Mouse (Mus musculus) kidney, adult 9 months (tissue): ENCODE data around the gene Cggbp1.
"Not testable (repeated sequence)": the region's sequence is repeated elsewhere in the genome, so short reads cannot be mapped to it uniquely, and the experiment has no call there.

Experiments
- DNase-seq: peaks from one replicate; pipeline ENCODE4 v3.0.0; 2022

Cggbp1 gene

DNA sequence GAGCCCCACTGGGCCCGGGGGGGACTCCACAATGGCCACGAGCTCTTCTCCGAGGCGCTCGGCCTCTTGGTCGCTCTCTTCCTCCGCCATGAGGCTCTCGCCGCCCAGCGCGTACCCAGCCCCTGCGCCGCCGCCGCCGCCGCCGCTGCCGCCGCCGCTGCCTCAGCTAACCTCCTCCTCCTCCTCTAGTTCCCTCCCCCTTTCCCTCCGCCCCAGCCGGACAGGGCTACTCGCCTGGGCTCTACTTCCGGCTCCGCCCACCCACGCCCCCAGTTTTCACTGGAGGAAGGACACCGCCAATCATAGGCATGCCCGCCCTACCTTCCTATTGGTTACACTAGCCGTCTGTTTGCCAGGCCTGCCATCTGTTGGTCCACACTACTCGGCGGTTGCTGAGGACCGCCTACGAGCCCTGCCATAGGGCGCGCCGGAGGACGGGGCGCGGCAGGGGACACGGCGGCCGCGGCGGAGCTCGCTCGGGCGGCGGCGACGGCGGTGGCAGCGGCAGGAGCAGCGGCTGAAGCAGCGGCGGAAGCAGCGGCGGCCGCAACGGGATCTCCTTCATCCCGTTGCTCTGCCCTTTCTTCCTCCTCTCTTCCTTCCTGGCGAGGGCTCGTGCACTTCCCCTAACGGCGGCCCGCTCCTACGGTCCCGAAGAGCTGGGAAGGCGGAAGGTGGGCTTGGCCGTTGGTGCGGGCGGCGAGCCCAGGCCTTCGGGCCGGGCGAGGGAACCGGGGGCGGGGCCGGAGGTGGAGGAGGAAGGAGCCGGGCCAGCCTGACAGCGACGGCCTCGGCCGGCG lies at the start of gene Cggbp1, which contains the start of gene Zfp654:
Cggbp1 (plus strand) TSS at position 434 of the 800 bp plus-strand sequence.
Zfp654 (minus strand) TSS at position 90 of the 800 bp plus-strand sequence.
- peak; percentile 100 for DNase-seq

DNA sequence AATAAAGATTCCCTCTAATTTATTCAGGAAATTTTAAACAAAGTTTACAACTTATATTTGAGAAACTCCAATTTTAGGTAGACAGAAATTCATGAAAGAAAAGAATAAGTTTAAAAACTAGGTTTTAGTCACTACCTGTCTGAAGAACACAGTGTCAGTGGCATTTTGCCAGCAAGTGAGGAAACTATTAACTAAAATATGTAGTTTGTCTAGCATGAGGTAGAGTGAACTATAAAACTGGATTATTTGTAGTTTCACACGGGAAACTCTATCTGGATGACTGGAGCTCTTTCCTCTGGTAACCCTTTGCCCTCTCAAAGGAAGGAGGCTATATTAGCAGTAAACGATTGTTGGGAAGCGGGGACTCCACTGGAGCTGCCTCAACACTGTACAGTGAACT lies 48.8 kb upstream of the Cggbp1 start:
- peak; percentile 58 for DNase-seq

DNA sequence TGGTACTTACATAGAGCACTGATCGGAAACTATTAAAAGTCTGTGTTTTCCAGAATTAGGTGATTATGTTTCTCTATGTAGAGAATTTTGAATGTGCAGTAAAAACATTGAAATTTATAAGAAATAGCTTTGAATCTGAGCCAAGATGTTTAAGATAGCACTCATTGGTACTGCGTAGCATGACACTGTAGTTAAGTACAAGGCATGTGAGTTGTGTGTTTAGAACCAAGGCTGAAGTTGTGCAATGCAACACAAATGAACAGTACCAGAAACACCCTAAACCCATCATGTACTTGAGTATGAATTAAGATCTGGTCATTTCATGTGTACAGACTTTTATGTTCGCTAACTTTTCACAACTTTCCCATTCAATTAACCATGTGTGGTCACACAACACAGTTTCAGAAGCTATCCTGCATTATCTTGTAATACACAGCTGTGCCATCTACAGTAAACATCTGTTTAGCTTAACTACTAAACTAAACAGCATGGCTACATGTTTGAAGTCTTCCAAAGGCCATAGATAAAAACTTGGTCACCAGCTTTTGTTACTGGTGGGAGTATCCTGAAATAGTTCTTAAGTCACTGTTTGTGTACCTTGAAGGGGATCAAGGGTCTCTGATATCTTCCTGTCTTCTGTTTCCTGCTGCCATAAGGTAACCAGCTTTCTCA lies 34.6 kb upstream of the Cggbp1 start:
- DNase-seq, result no peak

DNA sequence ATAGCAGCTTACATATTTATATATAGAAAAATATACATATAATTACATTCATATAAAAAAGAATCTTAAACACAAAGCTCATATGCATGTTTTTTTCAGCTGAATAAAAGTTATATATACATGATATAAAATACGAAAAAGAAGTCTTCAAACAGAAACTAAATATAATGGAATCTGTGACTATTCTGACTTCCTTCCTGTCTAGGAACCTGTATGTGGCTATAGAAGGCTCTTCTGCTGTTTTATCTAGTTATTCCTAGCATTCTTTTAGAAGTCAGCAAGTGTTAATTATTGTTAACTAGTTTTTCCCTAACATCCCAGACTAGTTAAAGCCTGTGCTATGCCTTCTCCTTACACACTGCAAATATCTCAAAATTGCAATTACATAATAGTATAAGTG lies 27.9 kb upstream of the Cggbp1 start:
- no peak for DNase-seq

DNA sequence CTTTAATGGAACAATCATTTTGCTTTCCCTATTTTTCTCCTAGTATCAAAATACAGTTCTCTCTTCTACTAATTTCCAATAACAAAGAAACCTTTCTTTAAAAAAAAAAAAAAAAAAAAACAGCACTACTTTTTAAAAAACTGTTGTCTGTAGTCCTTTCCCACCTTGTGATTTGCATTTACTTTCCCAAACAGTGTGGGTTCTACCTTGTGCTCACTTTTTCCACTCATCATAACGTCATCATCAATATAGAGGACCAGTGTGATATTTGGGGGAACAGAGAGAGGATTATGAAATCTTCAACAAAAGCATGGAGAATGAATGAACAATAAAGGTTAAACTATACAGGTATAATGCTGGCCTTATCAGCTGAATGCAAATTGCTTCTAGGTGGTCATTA lies 27.3 kb upstream of the Cggbp1 start:
- DNase-seq, result no peak

DNA sequence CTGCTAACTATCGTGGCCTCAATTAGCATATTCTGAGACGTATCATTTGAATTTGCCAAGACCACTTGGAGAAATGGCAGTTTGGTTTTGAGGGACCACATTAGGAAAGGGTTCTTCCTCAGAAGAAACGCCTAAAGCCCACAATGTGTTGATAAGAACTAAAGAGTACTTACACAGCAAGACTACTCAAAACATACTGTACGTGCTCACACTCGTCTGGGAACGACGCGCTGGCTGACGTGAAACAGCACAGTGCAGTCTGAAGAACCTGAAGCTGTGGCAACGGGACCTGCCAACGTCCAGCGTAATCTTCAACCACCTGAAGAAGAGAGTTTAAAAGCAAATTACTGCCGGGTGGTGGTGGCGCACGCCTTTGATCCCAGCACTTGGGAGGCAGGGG lies 21.5 kb upstream of the Cggbp1 start:
- DNase-seq, result no peak

DNA sequence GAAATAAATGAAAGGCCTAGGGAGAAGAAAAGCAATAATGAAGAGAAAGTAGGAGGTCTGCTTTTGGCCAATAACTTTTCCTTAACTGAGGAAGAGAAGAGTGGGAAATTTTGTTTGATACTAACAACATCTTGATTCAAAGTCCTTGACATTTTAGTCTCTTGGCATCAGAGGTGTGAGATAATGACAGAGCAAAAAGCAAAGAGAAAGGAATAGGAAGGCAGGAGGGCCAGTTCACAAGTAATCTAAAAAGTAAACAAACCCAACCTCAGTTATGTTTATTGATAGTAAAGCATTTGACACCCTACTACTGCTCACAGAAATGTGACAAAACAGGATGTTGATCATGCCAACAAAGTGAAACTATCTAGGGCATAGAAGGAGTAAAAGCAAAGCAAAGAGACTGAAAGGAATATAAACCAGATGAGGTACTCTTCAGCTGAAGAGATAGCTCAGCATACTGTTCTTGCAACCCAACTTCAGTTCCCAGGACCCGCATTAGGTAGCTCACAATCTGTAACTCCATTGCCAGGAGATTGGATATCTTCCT lies 15.7 kb upstream of the Cggbp1 start:
- no peak for DNase-seq

DNA sequence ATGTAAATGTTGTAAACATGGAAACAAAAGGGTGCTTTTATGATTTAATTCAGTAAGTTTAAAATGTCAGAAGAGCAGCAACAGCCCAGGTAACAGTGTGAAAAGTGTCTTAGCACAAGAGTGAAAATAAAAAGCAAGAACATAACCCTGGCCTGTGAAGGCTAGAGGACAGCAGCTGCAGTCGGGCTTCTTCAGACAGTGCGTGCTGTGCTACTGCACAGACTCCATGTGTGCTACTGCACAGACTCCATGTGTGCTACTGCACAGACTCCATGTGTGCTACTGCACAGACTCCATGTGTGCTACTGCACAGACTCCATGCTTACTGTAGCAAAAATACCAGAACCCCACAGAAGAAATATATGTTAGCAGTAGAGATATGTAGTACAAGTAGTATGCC lies 15.1 kb upstream of the Cggbp1 start:
- no peak for DNase-seq

DNA sequence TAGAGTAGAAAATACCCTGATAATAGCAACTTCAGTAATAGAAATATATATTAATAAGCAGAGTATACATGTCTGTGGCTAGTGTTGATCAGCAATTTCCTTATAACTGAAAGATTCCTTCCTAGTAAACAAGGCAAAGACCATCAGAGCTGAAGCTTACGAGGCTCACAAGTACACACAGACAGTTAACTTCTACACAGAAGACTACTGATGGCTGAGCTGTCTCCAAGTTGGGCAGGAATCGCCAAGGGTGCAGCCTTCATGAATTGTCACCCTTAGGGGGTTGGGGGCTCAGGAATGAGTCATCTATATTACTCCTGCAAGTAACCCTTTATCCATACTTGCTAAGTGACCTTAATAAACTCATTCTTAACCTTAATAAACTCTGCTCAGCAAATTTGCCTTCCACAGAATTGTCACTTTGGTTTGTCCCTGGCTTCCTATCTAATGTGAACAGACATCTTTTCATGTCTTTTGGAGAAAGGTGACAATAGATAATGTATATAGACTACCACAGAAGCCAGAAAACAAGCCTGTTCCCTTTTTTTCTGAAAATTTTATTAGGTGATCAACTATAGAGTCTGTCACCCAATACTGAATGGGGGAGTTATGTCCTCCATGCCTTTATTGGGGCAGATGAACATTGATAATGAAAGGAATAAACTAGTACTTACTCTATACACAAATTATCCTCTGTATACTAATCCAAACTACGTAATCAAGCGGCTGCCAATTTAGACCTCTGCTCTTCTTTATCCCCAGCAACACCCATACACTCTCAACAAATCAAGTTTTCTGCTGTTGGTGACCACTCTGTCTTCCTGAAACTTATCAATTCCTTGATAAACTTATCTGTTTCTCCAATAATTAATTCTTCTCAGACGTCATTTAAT lies 10.1 kb upstream of the Cggbp1 start:
- no peak for DNase-seq

DNA sequence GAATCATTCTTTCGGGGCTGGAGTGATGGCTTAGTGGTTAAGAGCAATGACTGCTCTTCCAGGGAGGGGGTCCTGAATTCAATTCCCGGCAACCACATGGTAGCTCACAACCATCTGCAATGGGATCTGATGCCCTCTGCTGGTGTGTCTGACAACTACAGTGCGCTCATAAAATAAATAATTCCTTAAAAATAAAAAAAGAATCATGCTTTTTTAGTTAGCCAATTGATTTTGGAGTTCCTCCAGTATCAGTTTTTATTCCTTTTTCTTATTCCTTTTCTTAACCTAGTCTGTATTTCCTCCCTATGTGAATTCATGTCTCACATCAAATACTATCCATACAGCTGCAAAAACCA lies 9.4 kb upstream of the Cggbp1 start:
- DNase-seq, result no peak

DNA sequence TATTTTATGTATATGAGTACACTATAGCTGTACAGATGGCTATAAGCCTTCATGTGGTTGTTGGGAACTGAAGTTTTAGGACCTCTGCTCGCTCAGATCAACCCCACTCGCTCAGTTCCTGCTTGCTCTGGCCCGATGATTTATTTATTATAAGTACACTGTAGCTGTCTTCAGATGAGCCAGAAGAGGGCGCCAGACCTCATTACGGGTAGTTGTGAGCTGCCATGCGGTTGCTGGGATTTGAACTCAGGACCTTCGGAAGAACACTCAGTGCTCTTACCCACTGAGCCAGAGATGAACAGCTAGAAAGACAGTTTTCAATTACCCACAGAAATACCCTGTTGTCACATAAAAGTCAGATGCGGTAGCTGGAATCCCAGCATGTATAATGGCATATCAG lies 5.8 kb upstream of the Cggbp1 start:
- DNase-seq, result no peak

DNA sequence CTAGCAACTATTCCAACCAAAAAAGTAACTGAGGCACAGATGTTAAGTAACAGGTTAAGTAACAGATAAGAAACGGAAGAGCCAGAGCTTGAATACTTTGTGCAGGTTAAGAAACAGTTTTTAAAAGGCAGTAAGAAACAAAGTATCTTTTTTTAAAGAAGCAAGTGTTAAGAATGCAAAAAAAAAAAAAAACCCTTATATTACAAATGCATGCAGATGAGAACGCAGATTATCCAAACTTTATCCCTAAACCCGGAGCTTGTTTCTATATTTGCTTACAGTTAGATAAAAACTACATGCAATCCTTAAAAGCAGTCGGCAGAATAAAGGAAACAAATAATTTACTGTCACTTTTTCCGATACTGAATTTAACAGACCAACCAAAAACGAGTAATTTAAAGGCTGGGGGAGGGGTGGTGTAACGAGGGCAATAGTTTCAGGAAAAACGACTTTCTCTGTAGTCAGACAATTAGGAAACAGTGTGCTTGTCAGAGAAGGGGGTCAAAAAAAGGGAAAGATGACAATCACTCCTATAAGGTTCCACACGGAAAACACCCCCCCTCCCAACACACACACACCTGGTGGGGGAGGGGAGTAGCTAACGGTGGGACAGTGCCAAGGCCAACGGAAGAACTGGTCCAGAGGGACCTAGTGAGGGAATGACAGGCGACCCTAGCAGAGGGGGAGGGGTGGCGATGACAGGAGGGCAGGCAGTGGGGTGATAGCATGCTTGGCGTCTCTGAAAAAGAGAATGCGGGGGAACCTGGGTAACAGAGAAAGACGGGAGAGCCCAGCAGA lies 1.3 kb upstream of the Cggbp1 start:
- peak; percentile 42 for DNase-seq

DNA sequence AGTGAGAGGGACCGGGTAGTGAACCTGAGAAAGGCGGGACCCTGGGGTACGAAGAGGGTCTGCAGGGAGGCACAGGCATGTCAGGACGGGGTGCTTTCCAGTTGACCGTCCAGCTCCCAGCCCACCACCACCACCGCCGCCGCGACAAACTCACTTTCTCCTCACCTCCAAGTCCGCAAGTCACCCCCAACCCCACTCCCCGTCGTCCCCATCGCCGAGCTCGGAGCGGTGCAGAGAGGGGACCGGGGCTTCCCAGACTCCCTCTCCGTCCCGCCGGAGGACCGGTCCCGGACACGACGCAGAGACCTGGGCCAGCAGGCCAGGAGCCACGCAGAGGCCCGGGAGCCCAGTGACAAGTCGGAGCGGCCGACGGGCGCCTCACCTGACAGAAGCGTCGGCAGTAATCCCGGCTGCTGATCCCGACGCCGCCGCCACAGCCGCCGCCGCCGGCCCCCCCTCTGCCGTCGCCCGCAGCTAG lies 672 bp upstream of the Cggbp1 start:
- no peak for DNase-seq

DNA sequence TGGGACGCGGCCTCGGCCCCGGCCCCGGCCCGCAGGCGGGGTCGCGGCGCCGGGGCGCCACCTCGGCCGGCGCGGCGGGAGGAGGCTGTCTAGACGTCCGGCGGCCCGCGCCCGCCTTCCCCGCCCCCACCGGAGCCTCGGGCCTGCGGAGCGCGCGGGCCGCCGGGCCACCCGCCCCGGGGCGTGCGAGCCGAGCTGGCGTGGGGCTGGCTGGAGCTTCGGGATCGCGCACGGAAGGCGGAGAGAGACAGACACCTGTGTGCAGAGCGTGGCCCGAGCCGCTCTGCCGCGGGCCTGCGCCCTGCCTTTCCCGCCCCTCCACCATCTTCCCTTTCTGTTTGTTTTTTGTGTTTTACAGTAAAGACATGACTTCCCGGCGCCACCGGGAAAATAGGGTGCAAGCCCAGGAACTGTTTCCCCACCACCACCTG lies 660 bp downstream of the Cggbp1 start:
- peak; percentile 47 for DNase-seq

DNA sequence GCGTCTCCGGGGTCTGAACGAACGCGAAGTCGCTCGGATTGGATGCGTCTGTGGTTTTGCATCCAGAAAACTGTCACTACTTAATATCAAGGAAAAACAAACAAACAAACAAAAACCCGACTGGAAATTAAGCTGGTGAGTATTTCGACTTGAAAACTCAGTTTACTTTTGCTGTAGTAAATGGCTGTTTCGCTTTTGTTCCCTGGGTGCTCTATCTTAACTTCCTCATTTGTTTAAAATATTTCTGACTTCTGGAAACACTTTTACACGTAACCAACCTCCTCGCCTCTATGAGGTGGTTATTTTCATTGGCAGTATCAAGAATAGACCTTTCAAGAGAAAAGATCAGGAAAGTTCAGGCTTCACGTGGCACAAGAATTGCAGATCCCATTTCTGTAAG lies 1.1 kb downstream of the Cggbp1 start:
- no peak for DNase-seq

DNA sequence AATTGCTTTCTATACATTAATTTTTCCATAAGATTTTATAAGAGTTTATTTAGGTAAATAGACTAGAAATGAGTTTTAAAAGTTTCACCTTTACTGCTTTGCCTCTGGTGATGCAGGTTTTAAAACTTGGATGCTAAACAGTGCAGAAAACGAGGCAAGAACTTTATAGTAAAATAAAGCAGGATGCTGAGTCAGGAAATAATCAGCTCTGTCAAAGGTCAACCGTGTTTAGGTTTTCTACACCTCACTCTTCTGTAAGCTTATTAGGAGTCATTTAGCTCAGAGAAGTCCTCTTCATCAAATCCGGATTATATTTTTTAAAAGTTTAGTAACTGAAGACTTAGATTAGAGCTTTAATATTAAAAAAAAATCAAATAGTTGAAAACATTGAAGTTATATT lies 5.2 kb downstream of the Cggbp1 start:
- DNase-seq, result no peak

DNA sequence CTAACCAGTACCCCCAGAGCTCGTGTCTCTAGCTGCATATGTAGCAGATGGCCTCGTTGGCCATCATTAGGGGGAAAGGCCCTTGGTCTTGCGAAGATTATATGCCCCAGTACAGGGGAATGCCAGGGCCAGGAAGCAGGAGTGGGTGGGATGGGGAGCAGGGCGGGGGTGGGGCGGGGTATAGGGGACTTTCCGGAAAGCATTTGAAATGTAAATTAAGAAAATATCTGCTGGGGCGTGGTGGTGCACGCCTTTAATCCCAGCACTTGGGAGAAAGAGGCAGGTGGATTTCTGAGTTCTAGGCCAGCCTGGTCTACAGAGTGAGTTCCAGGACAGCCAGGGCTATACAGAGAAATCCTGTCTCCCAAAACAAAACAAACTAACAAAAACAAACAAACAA lies 14.0 kb downstream of the Cggbp1 start:
- not testable (repeated sequence) for DNase-seq

DNA sequence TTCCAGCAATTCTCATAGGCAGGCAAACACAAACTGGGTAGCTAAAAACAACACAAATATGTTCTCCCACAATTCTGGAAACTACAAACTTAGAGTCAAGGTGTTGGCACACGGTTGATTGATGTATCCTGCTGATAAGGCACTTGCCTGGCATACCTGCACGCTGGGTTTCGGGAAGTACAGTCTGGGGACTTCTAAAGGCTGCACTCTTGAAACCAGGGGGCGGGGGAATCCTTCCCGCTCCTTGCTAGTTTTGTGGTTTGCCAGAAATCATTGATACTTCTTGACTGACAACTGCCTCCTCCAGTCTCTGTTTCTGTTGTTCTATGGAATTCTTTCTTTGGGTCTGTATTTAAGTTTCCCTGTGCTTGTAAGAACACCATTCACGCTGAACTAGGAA lies 16.8 kb downstream of the Cggbp1 start:
- no peak for DNase-seq

DNA sequence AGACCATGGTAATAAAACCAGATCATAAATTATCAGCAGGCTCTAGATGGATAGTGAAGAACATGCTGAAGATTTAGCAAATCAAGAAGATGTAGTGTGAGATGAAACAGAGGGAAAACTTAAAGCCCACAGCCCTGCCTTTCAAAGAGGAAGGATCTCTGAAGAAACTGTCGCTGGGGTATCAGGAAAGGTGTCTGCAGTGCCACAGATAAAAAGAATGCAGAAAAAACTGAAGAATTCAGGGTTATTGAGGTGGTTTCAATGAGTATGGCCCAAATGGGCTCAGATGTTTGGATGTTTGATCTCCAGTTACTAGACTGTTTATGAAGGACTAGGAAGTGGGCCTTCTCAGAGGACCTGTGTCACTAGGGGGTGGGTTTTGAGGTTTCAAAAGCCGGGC lies 17.8 kb downstream of the Cggbp1 start:
- no peak for DNase-seq

DNA sequence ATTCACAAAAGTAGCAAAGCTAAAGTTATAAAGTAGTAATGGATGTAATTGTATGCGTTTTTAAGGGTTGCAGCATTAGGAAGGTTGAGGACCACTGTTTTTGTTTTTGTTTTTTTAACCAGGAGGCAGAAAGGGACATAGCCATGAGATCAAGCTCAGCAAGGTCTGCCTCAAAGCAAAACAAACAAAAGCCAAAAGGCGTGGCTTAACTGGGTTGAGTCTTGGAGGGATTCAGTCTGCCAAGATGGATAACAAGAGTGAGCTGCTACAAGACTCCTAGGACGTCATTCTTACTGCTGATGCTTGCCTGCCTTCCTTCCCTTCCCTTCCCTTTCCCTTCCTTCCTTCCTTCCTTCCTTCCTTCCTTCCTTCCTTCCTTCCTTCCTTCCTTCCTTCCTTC lies 20.5 kb downstream of the Cggbp1 start:
- no peak for DNase-seq

DNA sequence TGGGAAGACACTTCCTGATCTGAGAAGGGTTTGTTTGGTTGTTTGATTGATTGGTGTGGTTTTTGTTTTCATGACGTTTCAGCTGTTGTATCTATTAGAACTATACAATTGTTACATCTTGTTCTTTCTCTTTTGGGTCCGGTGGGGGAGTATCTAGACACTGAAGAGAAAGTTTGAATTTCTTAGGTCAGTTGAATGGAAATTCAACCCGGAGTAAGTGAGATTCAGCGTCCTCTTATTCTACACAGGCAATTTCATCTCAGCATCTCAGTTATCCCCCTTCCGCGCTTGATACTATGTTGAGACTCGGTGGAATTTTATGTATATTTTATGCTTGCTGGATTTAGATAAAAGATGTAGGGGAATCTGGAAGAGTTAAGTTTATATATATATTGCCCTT lies 21.0 kb downstream of the Cggbp1 start:
- no peak for DNase-seq
